Mouse (Mus musculus) thymus, adult 2 months (tissue): ENCODE results near the gene Lrrc72.

Experiments used
- CTCF ChIP-seq: fragments of 200-500 bp; IDR thresholded peaks from 2 replicates; pipeline ENCODE4 v1.5.1; 2012; ENCODE audit warnings: mild to moderate bottlenecking, control low read depth, low read length, moderate library complexity, borderline replicate concordance; ENCODE audit not compliant: control insufficient read depth, poor library complexity, insufficient read depth; ENCODE audit errors: extremely low read depth
- POLR2A ChIP-seq: fragments of 200-500 bp; IDR thresholded peaks from 2 replicates; pipeline ENCODE4 v1.6.1; 2012; ENCODE audit warnings: mild to moderate bottlenecking, low read length, control low read depth, moderate library complexity; ENCODE audit not compliant: control insufficient read depth, poor library complexity, insufficient read depth; ENCODE audit errors: extremely low read depth

DNA sequence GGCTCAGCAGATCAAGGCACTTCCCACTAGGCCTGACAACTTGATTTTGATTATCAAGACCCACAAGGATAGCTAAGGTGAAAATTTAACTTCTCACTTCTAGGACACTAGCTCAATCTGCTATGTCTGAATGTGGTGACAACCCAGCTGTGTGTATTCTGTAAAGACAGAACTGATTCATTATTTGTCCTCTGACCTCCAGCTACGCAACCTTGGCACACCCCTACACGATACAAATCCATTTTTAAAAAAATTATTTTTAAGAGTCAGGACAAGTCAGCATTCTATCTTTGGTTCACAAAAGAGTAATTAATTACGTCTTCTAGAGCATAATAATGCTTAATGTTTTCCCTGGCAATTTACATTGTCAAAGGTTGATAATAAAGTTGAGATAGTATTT, 63.6 kb downstream of the Lrrc72 start:
- TF ChIP-seq CTCF (no peak), POLR2A (no peak)
